Comparison of ENCODE assay signal across 25 mouse cellular contexts in genomic region chr8:99190643-99191042, GRCm38 (mm10).
"Had no signal": no experiment of that assay in that cellular context is flagged by ENCODE, and none has a peak within 500 bp of the region (broad histone marks: within the 10 kb centered on the region; RNA-seq: fewer than 3 reads in every experiment).

No protein-coding gene starts in this region.

- H3K27ac ChIP-seq: embryonic facial prominence, embryonic 10.5 days; embryonic facial prominence, embryonic 12.5 days; embryonic facial prominence, embryonic 13.5 days; embryonic facial prominence, embryonic 15.5 days; forebrain, embryonic 10.5 days; forebrain, embryonic 12.5 days; forebrain, embryonic 13.5 days; forebrain, embryonic 15.5 days; gastrocnemius, adult 2 months; heart, adult 2 months; heart, embryonic 10.5 days had no signal

- DNase-seq: cerebellum, adult 9-10 months; cerebellum, adult 9-11 months; cerebellum, postnatal 10 days; cerebellum, postnatal 14 days; cerebellum, postnatal 25 days; cerebellum, postnatal 36 days; embryo, embryonic 11 days; forebrain, postnatal 0 days; gastrocnemius, adult 2 months; gastrocnemius, postnatal 14 days; gastrocnemius, postnatal 25 days; gastrocnemius, postnatal 36 days; heart, adult 11 months; heart, adult 18-20 months; heart, adult 2 months had no signal

- H3K9me3 ChIP-seq: embryonic facial prominence, embryonic 10.5 days; embryonic facial prominence, embryonic 12.5 days; embryonic facial prominence, embryonic 13.5 days; embryonic facial prominence, embryonic 15.5 days; forebrain, embryonic 10.5 days; forebrain, embryonic 12.5 days; forebrain, embryonic 13.5 days; forebrain, embryonic 15.5 days; heart, embryonic 10.5 days had no signal

- H3K4me1 ChIP-seq: embryonic facial prominence, embryonic 10.5 days; embryonic facial prominence, embryonic 12.5 days; embryonic facial prominence, embryonic 13.5 days; embryonic facial prominence, embryonic 15.5 days; forebrain, embryonic 10.5 days; forebrain, embryonic 12.5 days; forebrain, embryonic 13.5 days; forebrain, embryonic 15.5 days; heart, embryonic 10.5 days had no signal

- H3K9ac ChIP-seq: embryonic facial prominence, embryonic 12.5 days; embryonic facial prominence, embryonic 13.5 days; embryonic facial prominence, embryonic 15.5 days; forebrain, embryonic 12.5 days; forebrain, embryonic 13.5 days; forebrain, embryonic 15.5 days; forebrain, postnatal 0 days had no signal

- H3K4me3 ChIP-seq: embryonic facial prominence, embryonic 10.5 days; embryonic facial prominence, embryonic 12.5 days; embryonic facial prominence, embryonic 13.5 days; embryonic facial prominence, embryonic 15.5 days; erythroblast, embryonic 14.5 days; forebrain, embryonic 10.5 days; forebrain, embryonic 12.5 days; forebrain, embryonic 13.5 days; forebrain, embryonic 15.5 days; gastrocnemius, adult 2 months; heart, adult 2 months; heart, embryonic 10.5 days had no signal

- H3K27me3 ChIP-seq: embryonic facial prominence, embryonic 12.5 days; embryonic facial prominence, embryonic 13.5 days; embryonic facial prominence, embryonic 15.5 days; forebrain, embryonic 12.5 days; forebrain, embryonic 13.5 days; forebrain, embryonic 15.5 days had no signal

- H3K36me3 ChIP-seq: embryonic facial prominence, embryonic 10.5 days; embryonic facial prominence, embryonic 12.5 days; embryonic facial prominence, embryonic 13.5 days; embryonic facial prominence, embryonic 15.5 days; forebrain, embryonic 10.5 days; forebrain, embryonic 12.5 days; forebrain, embryonic 15.5 days; heart, embryonic 10.5 days had no signal
